10 mouse cellular contexts compared by ENCODE assay signal in the genomic region with DNA sequence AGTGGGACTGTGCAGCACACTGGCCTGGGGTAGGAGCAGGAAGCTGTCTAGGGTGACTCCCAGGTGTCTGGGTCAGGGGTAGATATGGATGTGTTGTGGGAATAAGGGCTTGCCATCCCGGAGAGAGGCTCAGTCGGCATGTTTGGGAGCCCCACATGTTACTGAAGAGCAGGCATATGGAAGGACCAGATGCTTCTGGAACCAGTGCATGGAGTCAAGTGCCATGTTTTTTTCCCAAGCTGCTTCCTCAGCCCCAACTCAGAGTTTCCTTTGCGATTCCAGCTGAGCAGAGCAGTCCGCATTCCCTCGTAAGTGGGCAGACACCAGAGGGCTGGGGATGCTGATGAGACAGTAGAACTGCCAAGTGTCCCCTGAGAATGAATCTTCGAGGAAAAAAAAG. TPM values are rescaled to one million over a fixed set of nuclear protein-coding genes. Genes with fewer than 3 reads are reported as not detected.
DNase-seq lines count a peak whose midpoint lies in the region; ATAC-seq lines count a peak whose summit lies in the region.
"Had no signal": no experiment of that assay in that cellular context is flagged by ENCODE, and none has a peak within 500 bp of the region (broad histone marks: within the 10 kb centered on the region; RNA-seq: fewer than 3 reads in every experiment).

No protein-coding gene starts in this region.

- H3K9me3 ChIP-seq in forebrain, embryonic 10.5 days: no peaks in the 10 kb centered on the region
- H3K9me3 ChIP-seq in forebrain, embryonic 11.5 days (ENCODE audit: control insufficient read depth, low read length): no peaks in the 10 kb centered on the region
- no peaks in the 10 kb centered on the region for H3K9me3 ChIP-seq in forebrain, embryonic 16.5 days (ENCODE audit: control insufficient read depth, low read length)
- H3K9me3 ChIP-seq in midbrain, embryonic 13.5 days: no peaks in the 10 kb centered on the region

- WGBS in forebrain, embryonic 10.5 days: 43% methylated on average over 6 of the region's 6 CpGs
- 49% methylated on average over 6 of the region's 6 CpGs for WGBS in forebrain, embryonic 11.5 days
- WGBS in forebrain, embryonic 16.5 days: 32% methylated on average over 6 of the region's 6 CpGs
- WGBS in midbrain, embryonic 13.5 days: 34% methylated on average over 6 of the region's 6 CpGs

- no peak overlapping the region; the same call in 1 of the 2 replicates for H3K9ac ChIP-seq in forebrain, embryonic 11.5 days (ENCODE audit: low read length)
- no peak overlapping the region for H3K9ac ChIP-seq in forebrain, embryonic 16.5 days (replicated peaks; ENCODE audit: low read depth, low read length)
- peak overlapping the region; percentile 59 for H3K9ac ChIP-seq in midbrain, embryonic 13.5 days (replicated peaks)

- no peak for ATAC-seq in forebrain, embryonic 11.5 days (replicated peaks; ENCODE audit: low FRiP score)
- peak; percentile 34 for ATAC-seq in forebrain, embryonic 16.5 days
- 0 out of 2 replicates have a peak, but pooled peaks have one; percentile 4 for ATAC-seq in midbrain, embryonic 13.5 days

- no peaks in the 10 kb centered on the region; the same call in 1 of the 2 replicates for H3K27me3 ChIP-seq in forebrain, embryonic 10.5 days (ENCODE audit: poor library complexity, severe bottlenecking)
- no peaks in the 10 kb centered on the region for H3K27me3 ChIP-seq in forebrain, embryonic 11.5 days (ENCODE audit: control insufficient read depth, insufficient read depth, low read length)
- no peaks in the 10 kb centered on the region for H3K27me3 ChIP-seq in forebrain, embryonic 16.5 days (replicated peaks; ENCODE audit: control insufficient read depth, insufficient read depth, low read length)
- H3K27me3 ChIP-seq in midbrain, embryonic 13.5 days: no peaks in the 10 kb centered on the region

- H3K27ac ChIP-seq in forebrain, embryonic 10.5 days: peak overlapping the region; percentile 78; the same call in 1 of the 2 replicates
- H3K27ac ChIP-seq in forebrain, embryonic 11.5 days (ENCODE audit: low read depth, low read length): no peak overlapping the region
- peak overlapping the region; percentile 58 for H3K27ac ChIP-seq in forebrain, embryonic 16.5 days (ENCODE audit: low read length)
- H3K27ac ChIP-seq in midbrain, embryonic 13.5 days: peak overlapping the region; percentile 68; the same call in 1 of the 2 replicates

- H3K4me2 ChIP-seq in forebrain, embryonic 11.5 days (ENCODE audit: low read depth, low read length, severe bottlenecking): no peak overlapping the region
- peak overlapping the region; percentile 62 for H3K4me2 ChIP-seq in forebrain, embryonic 16.5 days (ENCODE audit: low read length)
- H3K4me2 ChIP-seq in midbrain, embryonic 13.5 days (replicated peaks): peak overlapping the region; percentile 56

- H3K36me3 ChIP-seq in forebrain, embryonic 10.5 days (replicated peaks): peaks cover 39% of the 10 kb centered on the region
- peaks cover 5% of the 10 kb centered on the region; the same call in 1 of the 2 replicates for H3K36me3 ChIP-seq in forebrain, embryonic 11.5 days (ENCODE audit: control insufficient read depth, insufficient read depth, low read length)
- H3K36me3 ChIP-seq in forebrain, embryonic 16.5 days (ENCODE audit: control insufficient read depth, insufficient read depth): peaks cover 10% of the 10 kb centered on the region
- peaks cover 30% of the 10 kb centered on the region for H3K36me3 ChIP-seq in midbrain, embryonic 13.5 days

- DNase-seq in forebrain, embryonic 10.5 days (ENCODE audit: extremely low spot score, low spot score): no peak
- DNase-seq in forebrain, embryonic 11.5 days (ENCODE audit: low spot score): no peak
- peak; percentile 59 for DNase-seq in brain, adult 2 months (ENCODE audit: low read depth, low spot score)
- DNase-seq in testis, postnatal 10 days (ENCODE audit: low spot score): no peak
- no peak for DNase-seq in frontal cortex, postnatal 14 days (ENCODE audit: low spot score in 2 of 2)
- no peak for DNase-seq in ovary, postnatal 10 days (ENCODE audit: low spot score)
- DNase-seq: gastrocnemius, postnatal 14 days had no signal

- peaks cover 47% of the 10 kb centered on the region for H3K4me1 ChIP-seq in forebrain, embryonic 10.5 days
- peaks cover 20% of the 10 kb centered on the region for H3K4me1 ChIP-seq in forebrain, embryonic 11.5 days (replicated peaks; ENCODE audit: control insufficient read depth, insufficient read depth, low read length)
- peaks cover 28% of the 10 kb centered on the region for H3K4me1 ChIP-seq in forebrain, embryonic 16.5 days (replicated peaks; ENCODE audit: control insufficient read depth, insufficient read depth, low read length)
- H3K4me1 ChIP-seq in midbrain, embryonic 13.5 days (replicated peaks): peaks cover 48% of the 10 kb centered on the region

- no peak overlapping the region for H3K4me3 ChIP-seq in forebrain, embryonic 10.5 days
- no peak overlapping the region for H3K4me3 ChIP-seq in forebrain, embryonic 11.5 days (ENCODE audit: low read depth, low read length)
- no peak overlapping the region for H3K4me3 ChIP-seq in forebrain, embryonic 16.5 days (replicated peaks; ENCODE audit: low read length)
- no peak overlapping the region for H3K4me3 ChIP-seq in midbrain, embryonic 13.5 days (replicated peaks)

RNA-seq across cellular contexts. Expression of a gene that starts 7.7 kb away (rescaled TPM):
- polyA plus RNA-seq in forebrain, embryonic 10.5 days (2016; fragmentation: Nextera tagmentation; extraction: Ambion mirVana): 32.1 and 35.1 TPM in 2 replicates
- polyA plus RNA-seq in forebrain, embryonic 11.5 days (2014; fragmentation: Nextera tagmentation; extraction: Ambion mirVana): 52.0 and 68.1 TPM in 2 replicates
- 46.7 and 47.3 TPM in 2 replicates for polyA plus RNA-seq in forebrain, embryonic 16.5 days (2015; fragmentation: Nextera tagmentation; extraction: Ambion mirVana)
- 56.5 and 65.5 TPM in 2 replicates for polyA plus RNA-seq in midbrain, embryonic 13.5 days (2015; fragmentation: Nextera tagmentation; extraction: Ambion mirVana)

RNA-seq across cellular contexts. Expression of a gene that starts 22.0 kb away (rescaled TPM):
- 160 and 167 TPM in 2 replicates for polyA plus RNA-seq in forebrain, embryonic 10.5 days (2016; fragmentation: Nextera tagmentation; extraction: Ambion mirVana)
- polyA plus RNA-seq in forebrain, embryonic 11.5 days (2014; fragmentation: Nextera tagmentation; extraction: Ambion mirVana): 180 and 189 TPM in 2 replicates
- polyA plus RNA-seq in forebrain, embryonic 16.5 days (2015; fragmentation: Nextera tagmentation; extraction: Ambion mirVana): 230 and 238 TPM in 2 replicates
- polyA plus RNA-seq in midbrain, embryonic 13.5 days (2015; fragmentation: Nextera tagmentation; extraction: Ambion mirVana): 208 and 216 TPM in 2 replicates

RNA-seq across cellular contexts. Expression of a gene that starts 39.4 kb away (rescaled TPM):
- 115 and 117 TPM in 2 replicates for polyA plus RNA-seq in forebrain, embryonic 10.5 days (2016; fragmentation: Nextera tagmentation; extraction: Ambion mirVana)
- polyA plus RNA-seq in forebrain, embryonic 11.5 days (2014; fragmentation: Nextera tagmentation; extraction: Ambion mirVana): 99.5 and 102 TPM in 2 replicates
- 29.0 and 29.2 TPM in 2 replicates for polyA plus RNA-seq in forebrain, embryonic 16.5 days (2015; fragmentation: Nextera tagmentation; extraction: Ambion mirVana)
- 23.7 and 25.4 TPM in 2 replicates for polyA plus RNA-seq in midbrain, embryonic 13.5 days (2015; fragmentation: Nextera tagmentation; extraction: Ambion mirVana)

RNA-seq across cellular contexts. Expression of a gene that starts 58.3 kb away (rescaled TPM):
- polyA plus RNA-seq in forebrain, embryonic 10.5 days (2016; fragmentation: Nextera tagmentation; extraction: Ambion mirVana): not detected in 2 replicates
- not detected in 2 replicates for polyA plus RNA-seq in forebrain, embryonic 11.5 days (2014; fragmentation: Nextera tagmentation; extraction: Ambion mirVana)
- polyA plus RNA-seq in forebrain, embryonic 16.5 days (2015; fragmentation: Nextera tagmentation; extraction: Ambion mirVana): 0.16 TPM in 1 of 2 replicates, not detected in the other
- not detected in 2 replicates for polyA plus RNA-seq in midbrain, embryonic 13.5 days (2015; fragmentation: Nextera tagmentation; extraction: Ambion mirVana)
- polyA plus RNA-seq: kidney, embryonic 14.5 days had no signal
